Mouse (Mus musculus): ENCODE results near the gene Jtb. TPM values are rescaled to one million over a fixed set of nuclear protein-coding genes. Genes with fewer than 3 reads are reported as not detected.
A peak's percentile ranks its signal among the peaks of the same experiment; 100 is the strongest.

Jtb gene
- polyA plus RNA-seq, 1 experiment = 36.1 TPM

DNA sequence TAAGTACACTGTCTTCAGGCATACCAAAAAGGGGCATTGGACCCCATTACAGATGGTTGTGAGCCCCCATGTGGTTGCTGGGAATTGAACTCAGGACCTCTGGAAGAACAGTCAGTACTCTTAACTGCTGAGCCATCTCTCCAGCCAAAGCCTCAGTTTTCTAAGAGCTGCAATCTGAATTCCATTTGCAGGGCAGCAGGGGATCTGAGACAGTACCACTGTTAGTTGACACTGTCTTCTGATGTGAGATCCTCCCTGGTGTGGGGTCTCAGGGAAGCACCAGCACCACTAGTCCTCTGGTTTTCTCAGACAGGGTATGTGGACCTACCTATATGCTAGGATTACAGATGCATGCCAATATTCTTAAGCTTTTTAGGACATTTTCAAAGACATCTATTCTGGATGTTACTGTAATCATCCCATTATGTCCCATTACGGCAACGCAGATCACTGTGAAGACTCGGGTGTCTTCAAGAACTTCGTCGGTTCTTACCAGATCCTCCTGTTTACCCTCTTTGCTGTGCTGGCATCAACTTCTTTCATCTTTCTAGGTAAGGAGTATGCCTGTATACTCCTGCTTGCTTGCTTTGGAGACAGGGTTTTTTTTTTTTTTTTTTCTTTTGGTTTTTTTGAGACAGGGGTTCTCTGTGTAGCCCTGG, 21.4 kb upstream of the Jtb start:
- TF ChIP-seq USF1 (IDR thresholded peaks at IDR 0.05; ENCODE audit: low read depth) (no peak), MYOG (IDR thresholded peaks at IDR 0.05; ENCODE audit: control insufficient read depth, extremely low read depth, insufficient read length) (no peak), MAX (IDR thresholded peaks at IDR 0.05) (no peak), MYOD1 (IDR thresholded peaks at IDR 0.05; ENCODE audit: control insufficient read depth, insufficient read length, low read depth) (no peak), FOSL1 (IDR thresholded peaks at IDR 0.05; ENCODE audit: insufficient read depth, low read length, poor library complexity, severe bottlenecking) (no peak), CEBPB (IDR thresholded peaks at IDR 0.05; ENCODE audit: low read depth) (no peak), CTCF (IDR thresholded peaks at IDR 0.05; ENCODE audit: control insufficient read depth, insufficient read depth, insufficient read length) (no peak)
- Histone ChIP-seq H3K4me3 (ENCODE audit: insufficient read depth, poor library complexity, severe bottlenecking) (no peak overlapping the region), H3K27me3 (ENCODE audit: control insufficient read depth, insufficient read depth, insufficient read length) (no peaks in the 10 kb centered on the region), H3K79me3 (ENCODE audit: low read depth) (peaks cover 39% of the 10 kb centered on the region), H3ac (ENCODE audit: control insufficient read depth, insufficient read length, low read depth) (no peak overlapping the region), H3K79me2 (ENCODE audit: control insufficient read depth, insufficient read depth) (peaks cover 35% of the 10 kb centered on the region), H3K36me3 (ENCODE audit: control insufficient read depth, insufficient read depth) (peaks cover 63% of the 10 kb centered on the region)

DNA sequence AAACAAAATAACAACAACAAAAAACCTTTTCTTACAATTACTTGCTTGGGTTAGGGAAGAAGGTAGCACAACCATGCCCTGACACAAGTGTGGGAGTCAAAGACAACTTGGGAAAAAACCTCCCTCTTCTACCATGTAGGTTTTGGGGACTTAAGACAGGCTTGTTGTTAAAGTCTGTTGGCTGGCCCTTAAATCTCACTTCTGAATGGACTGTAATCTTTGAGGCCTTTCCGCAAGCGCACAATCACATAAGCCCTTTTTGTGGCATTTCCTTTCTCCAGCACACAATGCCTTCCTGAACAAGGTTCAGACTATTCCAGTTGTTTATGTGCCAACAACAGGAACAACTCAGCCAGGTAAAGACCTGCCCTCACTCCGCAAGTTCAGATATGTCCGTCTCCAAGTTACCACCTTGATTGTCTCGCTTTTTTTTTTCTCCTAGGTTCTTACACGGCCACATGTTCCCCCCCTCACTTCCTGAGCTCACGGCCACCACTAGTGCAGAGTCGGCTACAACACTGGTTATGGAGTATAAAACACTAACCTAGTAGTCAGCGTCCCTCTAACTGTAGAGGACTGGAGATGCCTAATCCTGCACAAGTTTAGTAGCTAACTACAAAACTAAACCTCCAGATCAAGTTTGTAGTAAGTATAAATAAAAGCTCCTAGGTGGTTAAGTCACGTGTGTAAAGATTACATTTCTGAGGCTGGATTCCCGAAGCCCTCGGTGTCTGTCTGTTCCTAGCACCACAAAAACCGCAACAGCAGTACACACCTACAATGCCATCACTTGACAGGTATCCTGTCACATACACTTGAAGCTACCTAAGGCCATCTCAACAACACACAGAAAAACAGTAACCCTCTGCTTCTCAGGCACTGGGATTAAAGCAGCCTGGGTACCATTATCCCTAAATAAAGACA, 19.7 kb upstream of the Jtb start:
- Histone ChIP-seq H3K4me3 (ENCODE audit: insufficient read depth, poor library complexity, severe bottlenecking) (peak overlapping the region; percentile 84), H3K36me3 (ENCODE audit: control insufficient read depth, insufficient read depth) (peaks cover 58% of the 10 kb centered on the region), H3K27me3 (ENCODE audit: control insufficient read depth, insufficient read depth, insufficient read length) (no peaks in the 10 kb centered on the region), H3ac (ENCODE audit: control insufficient read depth, insufficient read length, low read depth) (peak overlapping the region; percentile 61), H3K79me3 (ENCODE audit: low read depth) (peaks cover 39% of the 10 kb centered on the region), H3K79me2 (ENCODE audit: control insufficient read depth, insufficient read depth) (peaks cover 35% of the 10 kb centered on the region)
- TF ChIP-seq CTCF (IDR thresholded peaks at IDR 0.05; ENCODE audit: control insufficient read depth, insufficient read depth, insufficient read length) (no peak), CEBPB (IDR thresholded peaks at IDR 0.05; ENCODE audit: low read depth) (no peak), MYOD1 (IDR thresholded peaks at IDR 0.05; ENCODE audit: control insufficient read depth, insufficient read length, low read depth) (no peak), USF1 (IDR thresholded peaks at IDR 0.05; ENCODE audit: low read depth) (peak; percentile 17)

DNA sequence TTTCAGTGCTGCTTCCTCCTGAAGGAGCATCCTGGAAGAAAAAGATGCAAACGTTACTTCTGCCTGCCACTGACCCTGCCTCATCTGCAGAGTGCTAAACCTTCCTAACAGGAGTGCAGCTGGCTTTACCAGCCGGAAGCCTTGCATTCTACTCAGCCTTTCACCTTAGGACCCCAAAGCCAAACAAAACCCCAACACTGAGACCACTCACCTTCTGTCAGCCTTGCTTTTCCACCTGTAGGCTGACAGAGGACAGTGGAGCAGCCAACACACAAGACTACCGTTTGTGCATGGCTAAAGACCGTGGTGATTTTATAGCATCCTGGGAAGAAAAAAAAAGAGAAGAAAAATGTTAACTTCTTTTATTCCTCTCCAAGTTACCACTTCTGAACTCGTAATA, 18.7 kb upstream of the Jtb start:
- peak overlapping the region; percentile 71 for H3ac ChIP-seq (ENCODE audit: control insufficient read depth, insufficient read length, low read depth)
- no peak for TF ChIP-seq MYOG (IDR thresholded peaks at IDR 0.05; ENCODE audit: control insufficient read depth, extremely low read depth, insufficient read length)
- TF ChIP-seq CEBPB (IDR thresholded peaks at IDR 0.05; ENCODE audit: low read depth) = no peak
- TF ChIP-seq USF1 (IDR thresholded peaks at IDR 0.05; ENCODE audit: low read depth) = no peak
- TF ChIP-seq FOSL1 (IDR thresholded peaks at IDR 0.05; ENCODE audit: insufficient read depth, low read length, poor library complexity, severe bottlenecking) = no peak
- TF ChIP-seq CTCF (IDR thresholded peaks at IDR 0.05; ENCODE audit: control insufficient read depth, insufficient read depth, insufficient read length) = no peak
- no peak for TF ChIP-seq MYOD1 (IDR thresholded peaks at IDR 0.05; ENCODE audit: control insufficient read depth, insufficient read length, low read depth)
- TF ChIP-seq MAX (IDR thresholded peaks at IDR 0.05) = no peak
- H3K79me2 ChIP-seq (ENCODE audit: control insufficient read depth, insufficient read depth) = peaks cover 35% of the 10 kb centered on the region
- no peaks in the 10 kb centered on the region for H3K27me3 ChIP-seq (ENCODE audit: control insufficient read depth, insufficient read depth, insufficient read length)
- H3K4me3 ChIP-seq (ENCODE audit: insufficient read depth, poor library complexity, severe bottlenecking) = peak overlapping the region; percentile 84
- H3K79me3 ChIP-seq (ENCODE audit: low read depth) = peaks cover 39% of the 10 kb centered on the region
- H3K36me3 ChIP-seq (ENCODE audit: control insufficient read depth, insufficient read depth) = peaks cover 51% of the 10 kb centered on the region

DNA sequence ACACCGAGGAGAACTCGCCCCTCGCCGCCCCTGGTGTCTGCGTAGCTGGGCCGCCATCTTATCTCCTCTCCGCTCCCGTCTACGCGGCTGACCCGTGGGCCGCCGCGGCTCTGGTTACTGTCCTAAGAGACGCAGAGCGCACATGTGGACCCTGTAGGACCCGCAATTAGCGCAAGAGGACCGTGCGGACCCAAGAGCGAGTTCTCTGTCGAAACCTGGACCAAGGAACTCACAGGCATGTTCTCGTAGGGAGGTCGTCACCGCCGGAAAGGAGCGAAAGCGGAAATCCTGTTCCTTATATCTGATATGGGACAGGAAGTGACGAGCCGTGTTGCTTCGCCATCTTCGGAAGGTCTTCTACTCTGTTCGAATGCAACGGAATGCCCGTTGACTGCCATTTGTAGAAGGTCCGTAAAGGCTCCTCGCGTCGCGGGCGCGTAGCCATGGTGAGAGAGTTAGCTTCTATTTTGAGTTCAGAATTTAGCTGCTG, 18.0 kb upstream of the Jtb start, which contains the start of the genes Rps27 and Rab13:
Rps27 (minus strand) TSS at position 275 of the 490 bp plus-strand sequence.
Rab13 (plus strand) TSS at position 319 of the 490 bp plus-strand sequence.
- Histone ChIP-seq H3K4me3 (ENCODE audit: insufficient read depth, poor library complexity, severe bottlenecking) (peak within 1 kb of the TSS; percentile 84), H3K79me2 (ENCODE audit: control insufficient read depth, insufficient read depth) (peaks cover 35% of the 10 kb centered on the region), H3K79me3 (ENCODE audit: low read depth) (peaks cover 39% of the 10 kb centered on the region), H3K36me3 (ENCODE audit: control insufficient read depth, insufficient read depth) (peaks cover 44% of the 10 kb centered on the region), H3K27me3 (ENCODE audit: control insufficient read depth, insufficient read depth, insufficient read length) (no peaks in the 10 kb centered on the region), H3ac (ENCODE audit: control insufficient read depth, insufficient read length, low read depth) (peak within 1 kb of the TSS; percentile 99)
- no peak for TF ChIP-seq CTCF (IDR thresholded peaks at IDR 0.05; ENCODE audit: control insufficient read depth, insufficient read depth, insufficient read length)
- TF ChIP-seq USF1 (IDR thresholded peaks at IDR 0.05; ENCODE audit: low read depth) = no peak
- TF ChIP-seq MYOD1 (IDR thresholded peaks at IDR 0.05; ENCODE audit: control insufficient read depth, insufficient read length, low read depth) = no peak
- TF ChIP-seq FOSL1 (IDR thresholded peaks at IDR 0.05; ENCODE audit: insufficient read depth, low read length, poor library complexity, severe bottlenecking) = no peak
- TF ChIP-seq CEBPB (IDR thresholded peaks at IDR 0.05; ENCODE audit: low read depth) = no peak
- no peak for TF ChIP-seq MAX (IDR thresholded peaks at IDR 0.05)
- no peak for TF ChIP-seq MYOG (IDR thresholded peaks at IDR 0.05; ENCODE audit: control insufficient read depth, extremely low read depth, insufficient read length)

DNA sequence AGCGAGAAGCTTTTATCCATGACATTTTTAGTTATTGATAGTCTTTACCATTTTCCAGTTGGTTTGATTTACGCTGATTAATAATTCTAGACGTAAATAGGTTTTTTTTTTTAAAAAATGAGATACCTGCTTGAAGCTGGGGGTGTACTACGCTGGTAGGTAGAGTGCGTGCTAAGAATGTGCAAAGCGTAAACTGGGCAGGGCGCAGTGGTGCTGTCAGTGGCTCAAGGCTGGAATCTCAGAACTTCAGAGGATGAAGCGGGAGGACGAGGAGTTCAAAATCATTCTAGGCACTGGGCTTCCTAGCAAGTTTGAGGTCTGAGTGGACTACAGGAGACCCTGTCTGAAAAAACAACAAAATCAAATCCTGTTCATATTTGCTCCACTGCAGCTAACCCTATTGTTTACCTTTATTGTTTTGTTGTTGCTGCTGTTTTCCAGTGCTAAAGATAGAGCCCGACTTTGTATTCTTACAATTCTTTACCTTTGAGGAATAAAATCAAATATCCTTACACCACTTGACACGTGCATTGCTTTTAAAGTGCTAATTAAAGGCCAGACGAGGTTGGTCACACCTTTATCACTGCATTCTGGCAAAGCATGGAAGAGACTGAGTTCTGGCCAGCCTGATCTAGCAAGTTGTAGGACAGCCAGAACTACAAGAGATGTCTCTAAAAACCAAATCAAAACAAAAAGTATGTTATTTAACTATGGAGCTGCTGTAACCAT, 17.3 kb upstream of the Jtb start:
- TF ChIP-seq CEBPB (IDR thresholded peaks at IDR 0.05; ENCODE audit: low read depth) = no peak
- TF ChIP-seq CTCF (IDR thresholded peaks at IDR 0.05; ENCODE audit: control insufficient read depth, insufficient read depth, insufficient read length) = no peak
- TF ChIP-seq USF1 (IDR thresholded peaks at IDR 0.05; ENCODE audit: low read depth) = no peak
- TF ChIP-seq MYOG (IDR thresholded peaks at IDR 0.05; ENCODE audit: control insufficient read depth, extremely low read depth, insufficient read length) = no peak
- TF ChIP-seq MAX (IDR thresholded peaks at IDR 0.05) = no peak
- TF ChIP-seq MYOD1 (IDR thresholded peaks at IDR 0.05; ENCODE audit: control insufficient read depth, insufficient read length, low read depth) = no peak
- TF ChIP-seq FOSL1 (IDR thresholded peaks at IDR 0.05; ENCODE audit: insufficient read depth, low read length, poor library complexity, severe bottlenecking) = no peak
- Histone ChIP-seq H3ac (ENCODE audit: control insufficient read depth, insufficient read length, low read depth) (peak overlapping the region; percentile 57), H3K79me3 (ENCODE audit: low read depth) (peaks cover 38% of the 10 kb centered on the region), H3K36me3 (ENCODE audit: control insufficient read depth, insufficient read depth) (peaks cover 37% of the 10 kb centered on the region), H3K4me3 (ENCODE audit: insufficient read depth, poor library complexity, severe bottlenecking) (peak overlapping the region; percentile 84), H3K79me2 (ENCODE audit: control insufficient read depth, insufficient read depth) (peaks cover 35% of the 10 kb centered on the region), H3K27me3 (ENCODE audit: control insufficient read depth, insufficient read depth, insufficient read length) (no peaks in the 10 kb centered on the region)
